ENCODE assay signal across 10 mouse cellular contexts in genomic region chr11:44288825-44289224, GRCm38 (mm10).
"Had no signal": no experiment of that assay in that cellular context is flagged by ENCODE, and none has a peak within 500 bp of the region (broad histone marks: within the 10 kb centered on the region; RNA-seq: fewer than 3 reads in every experiment).

No protein-coding gene starts in this region.

- ATAC-seq: liver, postnatal 0 days; midbrain, embryonic 16.5 days had no signal

- H3K27me3 ChIP-seq: limb, embryonic 15.5 days; liver, embryonic 13.5 days; midbrain, embryonic 12.5 days; neural tube, embryonic 13.5 days had no signal

- H3K9me3 ChIP-seq: limb, embryonic 15.5 days; liver, embryonic 13.5 days; midbrain, embryonic 12.5 days; neural tube, embryonic 13.5 days had no signal

- H3K4me1 ChIP-seq: limb, embryonic 15.5 days; liver, embryonic 13.5 days; midbrain, embryonic 12.5 days; neural tube, embryonic 13.5 days had no signal

- H3K36me3 ChIP-seq: limb, embryonic 15.5 days; liver, embryonic 13.5 days; midbrain, embryonic 12.5 days; neural tube, embryonic 13.5 days had no signal

- H3K4me3 ChIP-seq: layer of hippocampus, adult 2 months; limb, embryonic 15.5 days; liver, embryonic 13.5 days; midbrain, embryonic 12.5 days; neural tube, embryonic 13.5 days had no signal

- H3K9ac ChIP-seq: limb, embryonic 15.5 days; liver, embryonic 13.5 days; liver, postnatal 0 days; midbrain, embryonic 12.5 days; neural tube, embryonic 13.5 days had no signal

- H3K27ac ChIP-seq: layer of hippocampus, adult 2 months; limb, embryonic 15.5 days; liver, embryonic 13.5 days; midbrain, embryonic 12.5 days; neural tube, embryonic 13.5 days had no signal

- H3K4me2 ChIP-seq: limb, embryonic 15.5 days; liver, embryonic 13.5 days; midbrain, embryonic 12.5 days; neural tube, embryonic 13.5 days had no signal

- DNase-seq: kidney, postnatal 10 days; kidney, postnatal 4 days; liver, embryonic 13.5 days; liver, postnatal 0 days; right cerebral cortex, postnatal 14 days had no signal
